Mouse (Mus musculus) urinary bladder, postnatal 14 days (tissue): Measurements from ENCODE around the gene Znrf2.
A peak's percentile ranks its signal among the peaks of the same experiment; 100 is the strongest.
"Not testable (repeated sequence)": the region's sequence is repeated elsewhere in the genome, so short reads cannot be mapped to it uniquely, and the experiment has no call there.

Experiments
- DNase-seq: peaks from one replicate; pipeline ENCODE4 v3.0.0; 2021; ENCODE audit warnings: low spot score

The Znrf2 gene

DNA sequence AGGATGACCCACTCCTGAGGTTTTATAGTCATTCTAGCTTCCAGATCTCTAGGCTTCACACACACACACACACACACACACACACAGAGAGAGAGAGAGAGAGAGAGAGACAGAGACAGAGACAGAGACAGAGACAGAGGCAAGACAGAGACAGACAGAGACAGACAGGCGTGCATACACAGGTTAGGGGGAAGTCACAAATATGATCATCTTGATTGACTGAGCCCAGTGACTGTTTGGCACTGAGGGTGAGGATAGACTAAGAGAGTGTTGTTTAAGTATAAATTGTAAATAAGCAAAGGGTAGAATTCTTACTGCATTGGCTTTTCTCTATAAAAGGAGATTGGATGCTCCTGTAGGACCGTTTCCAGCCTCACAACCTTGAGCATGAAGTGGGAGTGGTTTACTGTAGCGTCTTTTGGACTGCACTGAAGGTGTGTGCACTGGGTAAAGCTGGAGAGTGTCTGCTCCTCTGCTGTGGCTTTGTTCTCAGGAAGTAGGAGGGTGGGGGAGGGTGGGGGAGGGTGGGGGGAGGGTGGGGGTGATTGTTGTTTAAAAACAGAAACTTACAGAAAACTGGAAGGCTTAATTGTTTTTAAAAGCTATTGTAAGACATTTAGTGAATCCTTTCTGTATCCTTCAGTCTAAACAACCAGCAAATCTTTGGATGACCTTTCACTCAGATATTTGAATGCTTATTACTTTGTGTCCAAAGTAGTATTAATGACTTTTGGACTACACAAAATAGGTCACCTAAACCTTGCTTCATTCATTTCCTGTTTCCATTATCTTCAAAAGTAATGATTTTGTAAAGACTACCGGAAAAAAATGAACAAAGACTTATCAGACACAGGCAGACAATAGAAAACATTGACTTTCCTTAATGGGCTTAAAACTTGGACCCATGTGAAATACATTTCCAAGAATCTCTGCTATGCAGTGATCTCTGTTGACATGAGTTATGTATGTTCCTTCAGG, 32.8 kb downstream of the Znrf2 start:
- no peak for DNase-seq

DNA sequence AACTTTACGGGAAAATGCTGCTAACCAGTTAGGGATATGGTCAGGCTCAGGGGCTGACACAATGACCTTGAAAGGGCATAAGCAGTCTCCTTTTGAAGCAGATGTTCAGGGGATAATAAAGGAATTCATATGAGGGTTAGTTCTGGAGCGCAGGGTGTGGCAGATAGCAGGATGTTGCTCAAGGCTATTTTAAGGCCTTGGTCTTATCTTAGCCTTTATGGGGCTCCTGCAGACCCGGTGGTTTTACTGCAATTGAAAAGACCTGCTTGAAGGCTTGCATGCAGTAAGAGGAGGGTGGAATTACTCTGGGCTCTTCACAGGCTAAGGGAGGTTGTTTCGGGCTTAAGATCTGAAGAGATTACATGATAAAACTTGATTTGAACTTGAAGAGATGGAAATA, 35.1 kb downstream of the Znrf2 start:
- DNase-seq = no peak

DNA sequence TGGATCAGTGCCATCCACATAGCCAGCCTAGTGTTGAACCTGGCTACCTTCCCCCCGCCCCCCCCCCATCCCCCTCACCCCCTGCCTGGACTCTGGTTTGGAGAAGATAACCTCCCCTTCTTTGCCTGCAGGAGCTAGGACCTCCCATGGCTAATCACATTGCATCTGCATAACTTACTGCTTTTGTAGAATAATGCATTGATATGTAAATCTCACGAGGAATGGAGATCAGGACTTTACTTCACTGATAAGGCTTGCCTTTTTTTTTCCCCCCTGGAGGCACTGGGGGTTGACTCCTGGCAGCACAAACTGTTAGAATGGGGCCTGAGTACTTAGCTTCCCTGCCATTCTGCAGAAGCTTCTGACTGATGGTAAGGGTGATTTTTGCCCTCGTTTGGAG, 36.0 kb downstream of the Znrf2 start:
- no peak for DNase-seq

DNA sequence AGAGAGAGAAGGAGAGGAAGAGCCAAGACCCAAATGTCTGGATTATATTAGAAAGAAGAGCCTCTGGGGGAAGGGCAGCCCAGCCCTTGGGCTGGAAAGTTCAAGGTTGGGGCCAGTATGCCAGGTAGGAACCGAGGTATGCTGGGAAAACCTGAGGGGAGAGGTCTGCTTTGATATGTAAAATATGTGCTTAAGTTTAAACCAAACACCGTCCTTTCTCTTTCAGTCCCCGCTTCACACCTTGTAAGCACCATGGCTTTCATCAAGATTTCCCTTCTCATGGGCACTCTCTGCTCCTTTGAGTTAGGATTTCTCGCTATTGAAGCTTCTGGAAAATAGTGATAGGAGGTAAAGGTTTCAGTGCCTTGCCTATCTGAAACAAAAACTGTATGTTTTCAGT, 38.1 kb downstream of the Znrf2 start:
- no peak for DNase-seq

DNA sequence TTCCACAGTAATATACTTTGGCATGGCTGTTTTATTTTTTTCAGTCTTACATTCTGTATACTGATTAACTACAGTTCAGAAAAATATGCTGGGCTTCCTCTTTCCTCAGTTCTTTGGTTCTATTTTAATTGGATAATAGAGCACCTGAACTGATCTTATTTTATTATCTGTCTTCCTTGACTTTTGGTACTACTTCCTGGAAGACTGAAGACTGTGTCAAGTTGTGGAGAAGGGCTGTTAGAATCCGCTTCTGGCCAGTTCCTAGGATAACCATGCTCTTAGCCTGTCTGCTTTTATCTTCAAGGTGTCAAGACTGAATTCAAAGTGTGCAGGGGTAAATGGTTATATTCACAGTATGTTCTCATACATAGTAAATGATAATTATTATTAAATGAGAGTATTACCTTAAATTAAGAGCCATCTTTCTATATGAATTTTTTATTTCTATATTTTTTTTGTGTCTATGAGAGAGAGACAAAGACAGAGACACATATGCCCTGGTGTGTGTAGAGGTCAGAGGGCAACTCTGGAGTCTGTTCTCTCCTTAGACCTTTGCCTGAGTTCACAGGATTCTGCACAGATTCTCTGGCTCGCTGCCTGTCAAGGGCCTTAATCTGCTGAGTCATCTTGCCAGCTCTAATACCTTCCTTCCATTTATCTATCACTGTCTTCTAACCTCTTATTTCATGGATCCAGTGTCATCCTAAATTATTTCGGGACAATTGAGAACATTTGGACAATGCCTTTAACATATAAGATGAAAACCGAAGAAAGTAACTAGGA, 39.3 kb downstream of the Znrf2 start:
- no peak for DNase-seq

DNA sequence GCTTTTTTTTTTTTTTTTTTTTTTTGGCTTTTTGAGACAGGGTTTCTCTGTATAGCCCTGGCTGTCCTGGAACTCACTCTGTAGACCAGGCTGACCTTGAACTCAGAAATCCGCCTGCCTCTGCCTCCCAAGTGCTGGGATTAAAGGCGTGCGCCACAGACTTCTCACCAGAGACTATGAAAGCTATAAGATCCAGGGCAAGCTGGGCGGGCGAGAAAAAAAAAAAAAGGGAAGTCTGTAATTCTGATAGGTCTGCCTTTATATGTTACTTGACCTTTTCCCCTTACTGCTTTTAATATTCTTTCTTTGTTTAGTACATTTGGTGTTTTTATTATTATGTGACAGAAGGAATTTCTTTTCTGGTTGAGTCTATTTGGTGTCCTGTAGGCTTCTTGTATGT, 42.4 kb downstream of the Znrf2 start:
- not testable (repeated sequence) for DNase-seq

DNA sequence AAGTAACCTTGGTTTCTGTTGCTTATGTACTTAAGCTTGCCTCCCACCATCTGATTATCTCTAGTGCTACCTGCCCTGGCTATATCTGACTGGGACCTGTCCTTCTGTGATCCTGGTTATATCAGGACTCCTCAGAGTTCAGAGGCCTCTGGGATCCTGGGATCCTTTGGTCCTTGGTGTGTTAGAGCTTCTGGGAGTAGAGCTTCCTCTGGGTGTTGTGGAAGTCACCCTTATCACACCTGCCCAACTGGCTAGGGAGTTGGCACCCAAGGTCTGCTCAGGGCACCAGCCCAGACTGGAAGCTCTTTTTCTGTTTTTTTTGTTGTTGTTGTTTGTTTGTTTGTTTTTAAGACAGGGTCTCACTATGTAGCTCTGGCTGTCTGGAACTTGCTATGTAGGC, 43.5 kb downstream of the Znrf2 start:
- DNase-seq = no peak

DNA sequence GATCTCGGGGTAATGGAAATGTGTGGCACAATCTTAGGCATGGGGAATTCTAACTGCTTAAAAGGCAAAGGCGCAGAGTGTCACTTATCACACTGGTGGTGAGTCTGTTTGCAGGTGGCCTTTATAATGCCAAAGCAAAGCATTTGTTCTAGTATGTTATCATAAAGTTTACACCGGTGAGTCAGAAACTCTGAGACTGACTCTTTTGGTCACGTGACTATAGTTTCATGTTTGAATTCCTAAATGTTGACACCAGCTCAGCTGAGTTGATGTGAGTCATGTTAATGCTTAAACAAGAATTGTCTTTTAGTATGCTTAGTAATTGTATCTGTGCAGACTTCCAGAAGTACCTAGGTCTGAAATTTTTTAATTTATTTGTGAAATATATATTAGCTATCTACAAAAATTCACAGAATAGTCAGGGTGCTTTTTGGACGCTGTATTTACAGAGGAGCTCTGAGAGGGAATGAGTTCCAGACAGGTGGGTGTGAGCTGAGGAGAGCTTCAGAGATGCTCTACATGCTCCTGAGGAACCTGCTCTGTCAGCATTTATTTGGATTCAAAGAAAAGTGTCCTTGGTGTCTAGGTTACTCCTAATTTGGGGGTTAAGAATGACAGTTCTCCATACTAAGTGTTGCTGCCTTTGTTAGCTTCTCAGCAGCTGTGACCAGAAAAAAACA, 50.2 kb downstream of the Znrf2 start:
- DNase-seq = no peak

DNA sequence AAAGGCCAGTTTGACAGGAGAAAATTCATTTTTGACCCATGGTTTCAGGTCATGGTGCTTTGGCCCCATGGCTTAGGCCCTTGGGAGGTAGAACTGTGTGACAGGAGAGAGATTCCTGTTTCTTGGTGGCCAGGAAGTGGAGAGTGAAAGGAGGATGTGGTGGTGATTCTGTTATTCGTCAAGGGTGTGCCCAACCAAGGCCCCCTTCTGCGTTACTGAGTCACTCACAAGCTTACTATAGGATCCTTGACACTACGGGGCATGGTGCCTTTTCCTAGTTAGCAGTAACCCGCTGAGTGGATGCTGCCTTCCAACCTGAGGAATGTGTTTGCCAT, 50.7 kb downstream of the Znrf2 start:
- DNase-seq = no peak

DNA sequence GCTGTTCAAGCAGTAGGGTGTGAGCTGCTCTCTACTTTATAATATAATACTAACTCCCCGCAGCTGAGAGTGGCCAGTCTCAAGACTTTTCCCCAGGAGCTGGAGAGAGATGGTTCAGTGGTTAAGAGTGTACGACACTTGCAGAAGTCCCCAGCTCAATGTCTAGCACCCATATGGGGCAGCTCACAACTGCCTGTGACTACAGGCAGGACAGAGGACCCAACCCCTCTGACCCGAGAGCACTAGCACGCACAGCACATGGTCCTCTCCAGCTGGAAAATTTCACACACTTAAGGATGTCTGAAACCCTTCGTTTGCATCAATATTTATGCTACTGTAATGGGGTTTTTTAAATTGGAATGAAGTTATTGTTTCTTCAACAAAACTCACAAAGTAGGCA, 56.3 kb downstream of the Znrf2 start:
- DNase-seq = no peak

DNA sequence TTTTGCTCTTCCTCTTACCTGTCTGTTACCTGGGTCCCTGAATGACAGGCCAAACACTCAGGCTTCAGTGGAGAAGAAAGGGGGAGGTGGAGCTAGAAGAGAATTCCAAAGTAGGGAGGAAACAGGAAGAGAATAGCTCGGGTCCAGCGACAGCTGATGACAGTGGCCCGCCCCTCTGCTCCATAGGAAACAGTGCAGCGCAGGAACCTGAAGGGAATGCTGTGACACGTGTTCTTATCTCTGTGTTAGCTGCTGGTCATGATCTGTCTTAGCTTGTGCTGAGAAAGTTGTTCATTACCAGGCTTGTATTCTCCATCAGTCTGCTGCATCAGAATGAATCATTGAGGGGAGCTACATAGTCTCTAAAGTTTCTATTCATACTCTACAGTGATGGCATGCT, 60.1 kb downstream of the Znrf2 start:
- DNase-seq = no peak

DNA sequence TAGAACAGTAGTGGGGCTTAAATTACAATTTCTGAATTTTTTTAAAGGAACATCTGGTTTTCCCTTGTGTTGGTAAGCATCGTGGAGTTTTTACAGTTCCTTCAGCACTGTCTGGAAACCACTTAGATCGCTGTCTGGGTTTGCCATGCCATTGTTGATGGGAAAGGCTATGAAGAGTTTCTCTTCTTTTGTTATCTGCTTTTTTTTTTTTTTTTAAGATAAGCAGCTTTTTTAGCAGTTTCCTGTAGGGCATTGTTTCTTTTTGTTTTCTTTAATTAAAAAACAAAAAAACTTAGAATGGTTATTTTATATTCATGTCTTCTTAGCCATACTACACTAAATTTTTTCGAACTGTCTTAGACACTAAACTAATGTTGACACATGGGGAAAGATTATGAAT, 60.9 kb downstream of the Znrf2 start:
- DNase-seq = no peak

DNA sequence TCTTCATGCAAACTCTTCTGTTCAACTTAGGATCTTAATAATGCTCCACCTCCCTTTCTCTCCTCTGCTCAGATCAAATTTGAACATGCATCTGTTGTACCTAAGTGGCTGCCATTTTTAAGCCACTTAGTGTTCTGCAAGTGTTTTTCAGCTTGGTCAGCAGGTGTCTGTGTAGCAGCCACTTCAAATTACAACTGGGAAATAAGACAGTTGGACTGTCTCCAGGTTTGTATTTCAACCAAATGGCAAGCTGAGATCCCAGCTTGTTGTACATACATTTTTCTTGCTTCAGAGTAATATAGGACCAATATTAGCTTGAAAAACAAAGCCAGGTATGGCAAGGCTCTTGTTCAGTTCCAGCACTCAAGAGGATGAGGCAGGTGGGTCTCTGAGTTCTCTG, 61.8 kb downstream of the Znrf2 start:
- DNase-seq = no peak

DNA sequence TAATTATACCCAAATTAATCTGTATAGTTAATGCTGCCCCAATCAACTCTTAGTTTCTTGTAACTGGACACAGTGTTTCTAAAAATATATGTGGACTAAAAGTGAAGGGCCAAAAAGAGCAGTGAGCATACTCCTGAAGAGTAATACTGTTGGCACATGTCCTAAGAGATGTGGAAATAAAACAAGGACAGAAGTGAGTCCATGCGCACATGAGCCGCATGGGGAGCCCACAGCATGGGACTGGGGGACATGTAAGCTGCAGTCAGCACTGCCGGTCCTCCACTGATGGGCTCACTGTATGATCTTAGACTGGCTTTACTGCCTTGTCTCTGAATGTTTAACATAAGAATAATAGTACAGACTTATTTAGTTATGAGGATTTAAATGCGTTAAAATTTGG, 63.4 kb downstream of the Znrf2 start:
- no peak for DNase-seq

DNA sequence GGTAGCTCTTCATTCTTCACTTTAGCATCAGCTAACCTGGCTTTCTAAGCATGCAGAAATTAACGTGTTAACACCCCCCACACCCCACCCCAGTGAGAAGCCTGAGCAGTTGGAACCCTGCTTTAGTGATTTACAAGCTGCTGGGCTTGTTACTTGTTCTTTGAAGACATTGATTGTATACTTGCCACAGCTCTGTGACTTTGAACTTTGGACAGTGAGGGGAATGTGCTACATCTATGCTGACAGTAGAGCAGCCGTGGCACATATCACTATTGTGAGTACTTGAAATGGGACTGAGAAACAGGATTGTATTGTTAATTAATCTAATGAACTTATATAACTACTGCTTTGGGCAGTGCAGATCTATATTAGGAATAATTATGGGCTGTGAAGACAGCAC, 66.7 kb downstream of the Znrf2 start:
- no peak for DNase-seq

DNA sequence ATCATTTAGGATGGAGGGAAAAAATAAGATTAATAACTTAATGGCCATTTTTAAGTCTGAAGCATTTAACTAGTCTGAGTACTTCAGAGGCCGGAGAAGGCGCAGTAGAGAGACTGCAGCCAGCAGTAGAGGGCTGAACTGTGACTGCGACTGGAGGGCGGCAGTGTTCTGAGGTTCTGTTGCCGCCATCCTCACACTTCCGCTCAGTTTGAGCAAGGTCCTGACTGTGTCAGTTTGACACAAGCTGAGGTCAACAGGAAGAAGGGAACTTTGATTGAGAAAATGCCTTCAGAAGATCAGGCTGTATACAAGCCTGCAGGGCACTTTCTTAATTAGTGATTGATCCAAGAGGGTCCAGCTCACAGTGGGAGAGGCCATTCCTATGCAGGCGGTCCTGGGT, 69.5 kb downstream of the Znrf2 start:
- no peak for DNase-seq

DNA sequence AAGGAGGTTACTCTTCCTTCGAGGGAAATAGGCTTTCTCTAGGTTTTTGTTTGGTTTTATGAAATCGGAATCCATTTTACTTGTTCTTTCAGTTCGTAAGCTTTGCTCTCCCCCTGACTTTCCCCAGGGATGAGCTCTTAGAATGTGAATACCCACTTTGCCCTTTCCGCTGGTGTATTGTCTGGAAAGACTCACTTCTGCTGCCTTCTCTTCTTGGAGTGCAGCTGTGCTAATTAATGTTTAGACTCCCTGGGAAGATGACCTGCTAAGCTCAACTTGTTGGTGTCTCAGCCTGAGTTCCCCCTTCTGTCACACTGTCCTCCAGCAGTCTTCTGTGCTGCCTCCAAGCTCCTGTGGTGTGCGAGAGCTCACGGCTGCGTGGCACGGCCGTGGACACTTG, 73.5 kb downstream of the Znrf2 start:
- DNase-seq = no peak

DNA sequence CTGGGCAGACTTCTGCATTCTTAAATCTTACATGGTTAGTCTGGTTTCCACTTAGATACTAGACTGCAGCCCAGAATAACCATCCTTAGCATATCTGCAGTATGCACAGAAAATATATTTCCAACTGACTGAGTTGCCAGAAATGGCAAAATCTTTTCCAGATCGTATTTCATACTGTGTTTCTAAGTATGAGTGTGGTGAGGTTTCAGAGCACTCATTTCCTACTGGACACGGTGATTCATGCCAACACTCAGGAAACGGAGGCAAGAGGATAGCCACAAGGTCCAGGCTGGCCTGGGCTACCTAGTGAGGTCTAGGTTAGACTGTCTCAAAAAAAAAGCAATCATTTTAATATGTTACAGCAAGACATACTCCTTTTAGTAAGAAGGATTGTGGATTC, 74.7 kb downstream of the Znrf2 start:
- DNase-seq = no peak

DNA sequence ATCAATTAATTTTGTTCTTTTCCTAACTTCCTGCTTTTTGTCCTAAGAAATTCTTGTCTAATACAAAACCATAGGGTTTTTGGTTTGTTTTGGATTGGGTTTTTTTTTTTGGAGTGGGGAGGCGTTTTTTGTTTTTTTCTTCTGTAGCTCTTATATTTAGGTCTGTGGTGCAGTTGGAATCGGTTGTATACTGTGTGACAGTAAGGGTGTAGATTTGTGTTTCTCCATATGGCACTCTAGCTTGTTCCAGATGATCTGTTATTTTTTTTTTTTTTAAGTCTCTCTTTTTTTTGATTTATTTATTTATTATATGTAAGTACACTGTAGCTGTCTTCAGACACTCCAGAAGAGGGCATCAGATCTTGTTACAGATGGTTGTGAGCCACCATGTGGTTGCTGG, 83.5 kb downstream of the Znrf2 start:
- DNase-seq = no peak

DNA sequence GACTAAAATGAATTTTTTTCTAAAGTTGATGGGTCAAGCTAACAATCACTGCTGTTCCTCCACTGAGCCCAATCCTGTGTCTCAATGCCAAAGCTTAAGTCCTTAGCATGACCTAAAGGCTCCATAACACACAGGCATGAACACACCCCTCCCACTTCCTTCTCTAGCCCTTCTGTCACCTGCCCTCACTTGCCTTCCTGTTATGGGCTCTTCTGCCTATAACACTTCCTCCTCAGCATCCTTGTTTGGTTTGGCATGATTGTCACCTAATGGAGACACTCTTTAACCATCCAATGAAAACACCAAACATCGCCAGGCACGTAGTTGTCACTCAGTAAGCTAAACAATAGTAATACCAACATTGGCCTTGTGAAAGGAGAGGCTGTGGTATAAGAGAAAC, 85.8 kb downstream of the Znrf2 start:
- no peak for DNase-seq

DNA sequence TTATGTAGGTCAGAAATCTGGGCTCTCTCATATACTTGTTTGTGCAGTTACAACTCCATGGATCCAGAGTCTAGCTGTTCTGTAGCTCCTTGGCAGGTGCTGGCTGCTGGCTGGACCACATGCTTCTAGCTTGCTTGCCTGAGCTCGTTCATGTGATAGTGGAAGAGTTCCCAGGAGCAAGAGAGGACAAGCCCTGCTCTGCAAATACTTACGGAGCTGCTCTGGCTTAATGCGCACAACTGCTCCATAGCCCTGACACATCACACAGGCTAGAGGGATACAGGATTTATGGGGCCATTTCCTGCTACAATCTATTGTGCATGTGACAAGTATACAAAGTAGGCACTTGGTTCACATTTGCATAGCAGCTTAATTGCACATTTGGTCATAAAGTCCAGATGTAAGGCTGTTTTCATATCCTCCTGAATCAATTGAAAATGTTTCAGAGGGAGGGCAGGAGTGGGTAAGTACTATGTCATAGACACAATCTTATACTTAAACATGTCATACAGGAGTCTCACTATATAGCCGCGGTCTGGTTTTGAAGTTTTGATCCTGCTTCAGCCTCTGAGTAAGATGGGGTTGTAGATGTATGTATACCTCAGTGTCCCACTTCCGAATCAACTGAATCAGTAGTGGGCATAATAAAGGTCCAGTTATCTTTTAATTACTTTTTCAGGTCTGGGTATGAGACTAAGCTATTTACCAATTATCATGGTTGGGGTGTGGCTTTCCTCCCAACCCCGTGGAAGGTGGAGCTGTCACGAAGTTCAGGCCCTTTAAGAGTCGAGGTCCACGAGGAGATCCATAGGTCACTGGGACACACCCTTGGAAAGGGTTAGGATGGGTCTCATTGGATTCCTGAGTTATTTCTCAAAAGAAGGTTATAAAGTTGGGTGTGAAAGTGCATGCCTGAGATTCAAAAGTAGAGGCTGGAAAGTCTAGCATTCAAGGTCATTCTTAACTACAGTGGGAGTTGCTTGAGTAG, 89.6 kb downstream of the Znrf2 start:
- DNase-seq = peak; percentile 65

DNA sequence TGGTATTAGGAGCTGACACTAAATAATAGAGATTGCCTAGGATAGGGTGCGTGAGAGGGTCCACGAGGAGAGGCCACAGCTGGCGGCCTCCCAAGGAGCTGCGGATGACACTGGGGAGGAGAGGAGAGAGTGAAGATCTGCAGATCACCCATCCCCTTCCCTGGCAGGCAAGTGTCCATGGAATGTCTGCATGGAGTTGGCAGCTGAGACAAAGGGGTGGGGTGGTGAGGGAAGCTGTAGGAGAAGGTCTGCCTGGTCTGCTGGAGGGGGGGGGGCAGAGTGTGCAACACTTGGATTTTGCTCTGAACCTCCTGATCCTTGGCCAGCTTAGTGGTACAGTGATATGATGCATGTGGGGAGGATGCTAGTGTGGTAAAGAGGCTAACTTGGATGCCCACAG, 98.3 kb downstream of the Znrf2 start:
- DNase-seq = no peak
